Mouse (Mus musculus): ENCODE results near the gene Mylk4. TPM values are rescaled to one million over a fixed set of nuclear protein-coding genes. Genes with fewer than 3 reads are reported as not detected.

Mylk4 gene
- 0.03 and 0.12 TPM in 2 replicates for polyA plus RNA-seq (2015; fragmentation: Nextera tagmentation; extraction: Ambion mirVana)

DNA sequence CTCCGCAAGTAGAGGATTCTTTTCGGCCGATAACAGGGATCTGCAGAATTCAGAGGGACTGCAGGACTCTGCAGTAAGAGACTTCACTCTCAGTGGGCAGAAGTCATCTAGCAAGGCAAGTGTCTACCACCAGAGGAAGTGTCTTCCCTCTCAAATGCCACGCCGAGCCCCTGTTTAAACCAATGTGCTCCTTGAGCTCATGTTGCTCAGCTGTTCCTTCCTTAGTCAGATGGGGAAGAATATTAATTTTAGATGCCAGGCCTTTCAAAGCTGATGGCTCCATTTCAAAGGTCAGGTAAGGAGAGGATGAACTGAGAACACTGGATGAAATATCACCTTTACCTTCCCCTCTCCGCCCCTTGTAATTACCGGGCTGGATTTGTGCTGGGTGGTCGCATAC is at the start of gene Mylk4:
TSS of gene Mylk4 (minus strand) at position 139 of the 400 bp plus-strand sequence.
- H3K4me3 ChIP-seq (replicated peaks; ENCODE audit: low read depth, low read length): no peak within 1 kb of the TSS
- no peak within 1 kb of the TSS for H3K9ac ChIP-seq (ENCODE audit: low read depth, low read length)
- DNase-seq (ENCODE audit: low spot score): no peak
- 82% methylated on average over 8 of the region's 8 CpGs for WGBS
- no peaks in the 10 kb centered on the region for H3K9me3 ChIP-seq (replicated peaks; ENCODE audit: low read length)
- H3K4me1 ChIP-seq (replicated peaks; ENCODE audit: insufficient read depth, low read length): no peaks in the 10 kb centered on the region
- ATAC-seq (replicated peaks; ENCODE audit: low FRiP score, low read depth): no peak
- H3K27me3 ChIP-seq (ENCODE audit: insufficient read depth, low read length): no peaks in the 10 kb centered on the region
- TF ChIP-seq CTCF (IDR thresholded peaks at IDR 0.05; ENCODE audit: low read depth): no peak
- H3K4me2 ChIP-seq (ENCODE audit: low read length): no peak within 1 kb of the TSS
- no peak within 1 kb of the TSS for H3K27ac ChIP-seq
- no peaks in the 10 kb centered on the region for H3K36me3 ChIP-seq (ENCODE audit: insufficient read depth, low read length)

DNA sequence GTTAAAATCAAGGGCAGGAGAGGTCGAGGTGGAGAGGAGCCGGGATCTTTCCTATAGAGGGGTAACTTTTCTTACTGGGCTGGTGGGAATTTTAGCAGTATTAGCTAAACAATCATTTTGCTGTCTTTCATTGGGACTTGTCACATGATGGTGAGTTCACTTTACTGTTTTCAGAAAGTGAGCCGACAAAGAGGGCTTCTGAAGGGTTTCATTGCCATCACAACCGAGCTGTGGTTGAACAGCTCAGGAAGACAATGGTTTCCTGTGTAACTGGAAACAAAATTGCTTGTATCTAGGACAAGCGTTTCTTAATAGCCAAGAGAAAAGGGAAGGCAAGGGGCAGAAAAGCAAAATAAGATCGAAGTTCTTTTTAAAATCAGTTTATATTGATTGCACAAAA is 49.5 kb upstream of the Mylk4 start:
- Histone ChIP-seq H3K9ac (ENCODE audit: low read depth, low read length) (no peak overlapping the region), H3K4me1 (replicated peaks; ENCODE audit: insufficient read depth, low read length) (no peaks in the 10 kb centered on the region), H3K27ac (no peak overlapping the region), H3K36me3 (ENCODE audit: insufficient read depth, low read length) (no peaks in the 10 kb centered on the region), H3K27me3 (ENCODE audit: insufficient read depth, low read length) (no peaks in the 10 kb centered on the region), H3K4me2 (ENCODE audit: low read length) (no peak overlapping the region), H3K4me3 (replicated peaks; ENCODE audit: low read depth, low read length) (no peak overlapping the region), H3K9me3 (replicated peaks; ENCODE audit: low read length) (no peaks in the 10 kb centered on the region)
- ATAC-seq (replicated peaks; ENCODE audit: low FRiP score, low read depth) (no peak), DNase-seq (ENCODE audit: low spot score) (no peak)
- WGBS: 74% methylated on average over 6 of the region's 6 CpGs
- TF ChIP-seq CTCF (IDR thresholded peaks at IDR 0.05; ENCODE audit: low read depth): no peak

DNA sequence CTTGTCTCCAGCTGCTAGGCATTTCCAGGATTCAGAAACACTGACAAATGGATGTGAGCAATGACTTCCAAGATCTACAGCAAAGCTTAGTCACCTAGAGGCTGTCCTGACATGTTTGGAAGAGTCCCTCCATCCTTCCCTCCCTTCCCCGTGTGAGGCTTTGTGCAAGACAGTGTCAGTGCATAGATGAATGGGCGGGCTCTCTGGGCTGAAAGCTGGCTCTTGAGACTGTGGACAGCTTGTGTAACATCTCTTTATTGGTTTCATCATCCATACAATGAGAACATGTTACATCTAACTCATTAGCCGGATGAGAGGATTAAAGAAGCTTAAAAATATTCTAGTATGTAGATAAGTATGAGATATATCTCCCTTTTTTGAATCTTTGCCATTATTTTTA is 49.0 kb upstream of the Mylk4 start:
- DNase-seq (ENCODE audit: low spot score) (no peak), ATAC-seq (replicated peaks; ENCODE audit: low FRiP score, low read depth) (no peak)
- Histone ChIP-seq H3K27ac (no peak overlapping the region), H3K4me3 (replicated peaks; ENCODE audit: low read depth, low read length) (no peak overlapping the region), H3K9me3 (replicated peaks; ENCODE audit: low read length) (no peaks in the 10 kb centered on the region), H3K4me1 (replicated peaks; ENCODE audit: insufficient read depth, low read length) (no peaks in the 10 kb centered on the region), H3K36me3 (ENCODE audit: insufficient read depth, low read length) (no peaks in the 10 kb centered on the region), H3K9ac (ENCODE audit: low read depth, low read length) (no peak overlapping the region), H3K27me3 (ENCODE audit: insufficient read depth, low read length) (no peaks in the 10 kb centered on the region), H3K4me2 (ENCODE audit: low read length) (no peak overlapping the region)
- WGBS: 81% methylated on average over 3 of the region's 3 CpGs
- TF ChIP-seq CTCF (IDR thresholded peaks at IDR 0.05; ENCODE audit: low read depth): no peak

DNA sequence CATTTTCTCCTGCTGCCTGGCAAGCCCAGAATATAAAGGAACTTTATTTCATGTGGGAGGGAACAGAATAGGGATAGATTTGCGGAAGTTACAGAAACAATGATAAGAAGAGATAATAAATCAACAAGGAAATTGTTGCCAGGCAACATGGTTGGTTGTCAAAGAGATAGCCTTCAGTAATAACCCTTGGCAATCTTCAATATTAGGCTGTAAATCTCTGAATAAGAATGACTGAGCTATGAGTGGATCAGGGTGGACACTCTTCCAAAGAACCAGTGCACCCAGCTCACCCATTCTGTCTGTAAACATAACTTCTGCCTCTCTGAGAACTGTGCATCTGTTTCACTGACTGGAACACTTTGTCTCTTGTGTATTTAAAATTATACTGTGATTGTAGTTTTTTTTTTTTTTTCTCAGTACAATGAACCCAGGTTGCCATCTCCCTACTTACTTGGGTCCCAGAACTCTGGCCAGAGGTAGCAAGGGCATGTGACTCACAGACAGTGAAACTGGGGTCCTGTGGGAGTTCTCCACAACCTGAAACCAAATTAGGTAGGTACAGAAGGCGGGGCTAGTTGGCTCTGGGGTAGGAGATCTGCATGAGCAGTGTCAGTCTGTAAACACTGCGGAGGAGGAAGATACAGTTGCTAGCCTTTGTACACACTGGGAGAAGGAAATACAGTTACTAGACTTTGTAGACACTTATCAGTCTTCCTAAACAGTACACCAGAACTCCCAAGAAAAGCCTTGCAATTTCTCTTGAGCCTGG is 47.9 kb upstream of the Mylk4 start:
- no peak for ATAC-seq (replicated peaks; ENCODE audit: low FRiP score, low read depth)
- no peak overlapping the region for H3K27ac ChIP-seq
- 58% methylated on average over 3 of the region's 3 CpGs for WGBS

DNA sequence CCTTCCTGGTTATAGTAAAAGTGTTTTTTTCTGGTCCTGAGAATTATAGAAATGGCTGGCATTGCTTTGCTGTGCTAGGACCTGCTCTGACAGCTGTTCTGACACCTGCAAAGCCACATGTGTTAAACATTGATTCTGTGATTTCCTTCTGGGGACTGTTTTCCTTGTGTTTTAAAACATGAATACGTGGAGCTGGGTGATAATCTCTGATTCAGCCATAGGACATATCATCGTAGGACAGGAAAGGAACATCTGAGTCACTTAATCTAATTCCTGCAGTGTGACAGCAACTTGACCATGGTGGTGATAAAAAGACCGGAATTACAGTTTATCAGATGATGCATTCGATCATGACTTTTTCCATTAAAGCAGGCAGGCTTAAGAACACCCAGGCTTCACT is 45.1 kb upstream of the Mylk4 start:
- no peaks in the 10 kb centered on the region for H3K27me3 ChIP-seq (ENCODE audit: insufficient read depth, low read length)
- no peak for ATAC-seq (replicated peaks; ENCODE audit: low FRiP score, low read depth)
- WGBS: 71% methylated on average over 4 of the region's 4 CpGs
- no peak overlapping the region for H3K9ac ChIP-seq (ENCODE audit: low read depth, low read length)
- TF ChIP-seq CTCF (IDR thresholded peaks at IDR 0.05; ENCODE audit: low read depth): no peak
- H3K4me2 ChIP-seq (ENCODE audit: low read length): no peak overlapping the region
- no peaks in the 10 kb centered on the region for H3K9me3 ChIP-seq (replicated peaks; ENCODE audit: low read length)
- no peak overlapping the region for H3K4me3 ChIP-seq (replicated peaks; ENCODE audit: low read depth, low read length)
- DNase-seq (ENCODE audit: low spot score): no peak
- no peaks in the 10 kb centered on the region for H3K4me1 ChIP-seq (replicated peaks; ENCODE audit: insufficient read depth, low read length)
- 0 out of 2 replicates have a peak, but pooled peaks cover 2% of the 10 kb centered on the region for H3K36me3 ChIP-seq (ENCODE audit: insufficient read depth, low read length)
- no peak overlapping the region for H3K27ac ChIP-seq

More for the DNA sequence above, 47.9 kb upstream of the Mylk4 start:
- Histone ChIP-seq H3K9ac (ENCODE audit: low read depth, low read length) (no peak overlapping the region), H3K4me3 (replicated peaks; ENCODE audit: low read depth, low read length) (no peak overlapping the region), H3K4me1 (replicated peaks; ENCODE audit: insufficient read depth, low read length) (no peaks in the 10 kb centered on the region), H3K27me3 (ENCODE audit: insufficient read depth, low read length) (no peaks in the 10 kb centered on the region), H3K9me3 (replicated peaks; ENCODE audit: low read length) (no peaks in the 10 kb centered on the region), H3K4me2 (ENCODE audit: low read length) (no peak overlapping the region), H3K36me3 (ENCODE audit: insufficient read depth, low read length) (no peaks in the 10 kb centered on the region)
- TF ChIP-seq CTCF (IDR thresholded peaks at IDR 0.05; ENCODE audit: low read depth): no peak
- peak; percentile 5 for DNase-seq (ENCODE audit: low spot score)

DNA sequence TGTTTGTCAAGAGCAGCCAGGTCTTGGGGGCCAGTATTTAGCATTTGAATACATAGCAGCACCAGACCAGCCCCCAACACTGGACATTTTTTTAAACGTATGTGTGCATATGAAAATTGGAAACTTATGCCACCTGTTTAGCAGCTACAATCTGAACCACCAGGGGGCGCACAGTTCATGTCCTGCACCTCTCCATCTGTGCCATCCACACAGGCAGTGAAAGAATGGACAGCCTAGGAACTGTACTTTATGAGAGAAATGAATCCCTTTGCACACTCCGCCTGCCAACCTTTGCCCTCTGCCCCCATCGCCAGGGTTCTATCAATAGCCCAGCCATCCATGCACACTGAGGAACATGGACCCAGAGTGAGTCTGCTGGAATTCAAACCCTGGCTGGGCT is 44.2 kb upstream of the Mylk4 start:
- no peak overlapping the region for H3K9ac ChIP-seq (ENCODE audit: low read depth, low read length)
- no peak overlapping the region for H3K4me3 ChIP-seq (replicated peaks; ENCODE audit: low read depth, low read length)
- H3K9me3 ChIP-seq (replicated peaks; ENCODE audit: low read length): no peaks in the 10 kb centered on the region
- 64% methylated on average over 4 of the region's 4 CpGs for WGBS
- H3K4me2 ChIP-seq (ENCODE audit: low read length): no peak overlapping the region
- H3K36me3 ChIP-seq (ENCODE audit: insufficient read depth, low read length): 0 out of 2 replicates have a peak, but pooled peaks cover 2% of the 10 kb centered on the region
- no peaks in the 10 kb centered on the region for H3K4me1 ChIP-seq (replicated peaks; ENCODE audit: insufficient read depth, low read length)
- TF ChIP-seq CTCF (IDR thresholded peaks at IDR 0.05; ENCODE audit: low read depth): peak; percentile 76
- no peak overlapping the region for H3K27ac ChIP-seq
- DNase-seq (ENCODE audit: low spot score): peak; percentile 56
- H3K27me3 ChIP-seq (ENCODE audit: insufficient read depth, low read length): no peaks in the 10 kb centered on the region
- ATAC-seq (replicated peaks; ENCODE audit: low FRiP score, low read depth): no peak; the same call in 1 of the 2 replicates
